In genomic region chr17:14475778-14476647, GRCm38 (mm10) we compare ENCODE assay signal across 14 mouse cellular contexts.
DNase-seq lines count a peak whose midpoint lies in the region; ATAC-seq lines count a peak whose summit lies in the region.
"Had no signal": no experiment of that assay in that cellular context is flagged by ENCODE, and none has a peak within 500 bp of the region (broad histone marks: within the 10 kb centered on the region; RNA-seq: fewer than 3 reads in every experiment).

No protein-coding gene starts in this region.

- peaks cover 3% of the 10 kb centered on the region; the same call in 1 of the 2 replicates for H3K27me3 ChIP-seq in kidney, embryonic 15.5 days
- H3K27me3 ChIP-seq in embryonic facial prominence, embryonic 10.5 days (replicated peaks; ENCODE audit: low read depth, poor library complexity, severe bottlenecking) = no peaks in the 10 kb centered on the region
- 0 out of 2 replicates have a peak, but pooled peaks cover 3% of the 10 kb centered on the region for H3K27me3 ChIP-seq in limb, embryonic 11.5 days (ENCODE audit: control insufficient read depth, insufficient read depth, low read length)
- H3K27me3 ChIP-seq: megakaryocyte, embryonic 14.5 days had no signal

- peak overlapping the region; percentile 23; the same call in 1 of the 2 replicates for H3K4me2 ChIP-seq in kidney, embryonic 15.5 days
- no peak overlapping the region; the same call in 1 of the 2 replicates for H3K4me2 ChIP-seq in limb, embryonic 11.5 days (ENCODE audit: low read depth, severe bottlenecking)
- H3K4me2 ChIP-seq: liver, embryonic 12.5 days had no signal

- H3K9ac ChIP-seq in kidney, embryonic 15.5 days = no peak overlapping the region
- no peak overlapping the region for H3K9ac ChIP-seq in limb, embryonic 11.5 days (ENCODE audit: low read length)
- H3K9ac ChIP-seq: liver, embryonic 12.5 days had no signal

- H3K4me3 ChIP-seq in kidney, embryonic 15.5 days (replicated peaks) = no peak overlapping the region
- H3K4me3 ChIP-seq in embryonic facial prominence, embryonic 10.5 days = no peak overlapping the region
- H3K4me3 ChIP-seq in limb, embryonic 11.5 days (ENCODE audit: low read depth, low read length) = no peak overlapping the region
- H3K4me3 ChIP-seq: liver, embryonic 12.5 days; megakaryocyte, embryonic 14.5 days had no signal

- WGBS in kidney, embryonic 15.5 days = 19% methylated on average over 23 of the region's 23 CpGs
- 52% methylated on average over 23 of the region's 23 CpGs for WGBS in embryonic facial prominence, embryonic 10.5 days
- WGBS in limb, embryonic 11.5 days = 15% methylated on average over 23 of the region's 23 CpGs

- 0 out of 2 replicates have a peak overlapping the region, but pooled peaks have one; percentile 20 for H3K27ac ChIP-seq in kidney, embryonic 15.5 days
- H3K27ac ChIP-seq in embryonic facial prominence, embryonic 10.5 days (replicated peaks) = peak overlapping the region; percentile 70
- peak overlapping the region; percentile 43; the same call in 1 of the 2 replicates for H3K27ac ChIP-seq in limb, embryonic 11.5 days (replicated peaks; ENCODE audit: low read depth, low read length)
- H3K27ac ChIP-seq: liver, embryonic 12.5 days had no signal

- H3K36me3 ChIP-seq in kidney, embryonic 15.5 days = no peaks in the 10 kb centered on the region
- H3K36me3 ChIP-seq in embryonic facial prominence, embryonic 10.5 days (replicated peaks) = no peaks in the 10 kb centered on the region
- H3K36me3 ChIP-seq in limb, embryonic 11.5 days (ENCODE audit: control insufficient read depth, insufficient read depth, low read length) = no peaks in the 10 kb centered on the region
- H3K36me3 ChIP-seq: liver, embryonic 12.5 days had no signal

- H3K9me3 ChIP-seq in kidney, embryonic 15.5 days (replicated peaks) = no peaks in the 10 kb centered on the region
- no peaks in the 10 kb centered on the region for H3K9me3 ChIP-seq in embryonic facial prominence, embryonic 10.5 days
- H3K9me3 ChIP-seq in limb, embryonic 11.5 days (ENCODE audit: control insufficient read depth, low read length) = no peaks in the 10 kb centered on the region
- H3K9me3 ChIP-seq: liver, embryonic 12.5 days; megakaryocyte, embryonic 14.5 days had no signal

- peaks cover 21% of the 10 kb centered on the region for H3K4me1 ChIP-seq in kidney, embryonic 15.5 days
- H3K4me1 ChIP-seq in embryonic facial prominence, embryonic 10.5 days = peaks cover 31% of the 10 kb centered on the region
- H3K4me1 ChIP-seq in limb, embryonic 11.5 days (ENCODE audit: control insufficient read depth, insufficient read depth, low read length) = peaks cover 21% of the 10 kb centered on the region
- H3K4me1 ChIP-seq: liver, embryonic 12.5 days; megakaryocyte, embryonic 14.5 days had no signal

- ATAC-seq in kidney, embryonic 15.5 days (replicated peaks; ENCODE audit: low FRiP score) = peak; percentile 62
- ATAC-seq in limb, embryonic 11.5 days (ENCODE audit: insufficient number of reproducible peaks, low FRiP score, low TSS enrichment, low read depth) = 0 out of 2 replicates have a peak, but pooled peaks have one; percentile 58
- ATAC-seq: forebrain, embryonic 16.5 days; liver, embryonic 12.5 days; Patski had no signal

- no peak for DNase-seq in kidney, adult 8-10 months
- DNase-seq in embryo, embryonic 10.5 days (ENCODE audit: low spot score) = peak; percentile 29
- DNase-seq in embryonic facial prominence, embryonic 10.5 days (ENCODE audit: low spot score) = peak; percentile 52
- DNase-seq in limb, embryonic 11.5 days (ENCODE audit: low spot score) = peak; percentile 59
- DNase-seq in cerebellum, adult 11 months = no peak
- DNase-seq in layer of hippocampus, postnatal 25 days (ENCODE audit: extremely low spot score in 1 of 2, low spot score in 1 of 2) = no peak
- DNase-seq: gastrocnemius, postnatal 25 days; layer of hippocampus, postnatal 36 days; thymus, adult 18-20 months had no signal

Comparison
In these comparisons a context has a peak if more than half of its experiments do, and no peak if none do; other contexts are left out.
1. H3K27ac ChIP-seq: peak in every context shown above with its lines; median percentile 70 in embryonic facial prominence, embryonic 10.5 days; 43 in limb, embryonic 11.5 days; 20 in kidney, embryonic 15.5 days.
2. DNase-seq: peak in embryo, embryonic 10.5 days (single experiment), embryonic facial prominence, embryonic 10.5 days (single experiment) and limb, embryonic 11.5 days (single experiment); none in kidney, adult 8-10 months (0 of 2), cerebellum, adult 11 months (single experiment) and layer of hippocampus, postnatal 25 days (0 of 2).